Mouse (Mus musculus): ENCODE measurements around the gene Scn1b. TPM values are rescaled to one million over a fixed set of nuclear protein-coding genes. Genes with fewer than 3 reads are reported as not detected.

Gene Scn1b
- total and polyA plus RNA-seq, 2 experiments from 2014 or later: 26.7 to 29.8 TPM

- Histone ChIP-seq H3K4me3 (ENCODE audit: low read depth, low read length) (no peak overlapping the region), H3K9me3 (ENCODE audit: low read length) (no peaks in the 10 kb centered on the region), H3K27ac (ENCODE audit: low read depth, low read length) (no peak overlapping the region), H3K4me2 (ENCODE audit: low read depth) (no peak overlapping the region), H3K36me3 (ENCODE audit: insufficient read depth) (no peaks in the 10 kb centered on the region), H3K4me1 (ENCODE audit: insufficient read depth) (no peaks in the 10 kb centered on the region), H3K27me3 (ENCODE audit: insufficient read depth, low read length) (no peaks in the 10 kb centered on the region), H3K9ac (no peak overlapping the region)
- DNase-seq: no peak
- ATAC-seq: no peak
- no peak for TF ChIP-seq CTCF (IDR thresholded peaks at IDR 0.05; ENCODE audit: low read depth)
- 39% methylated on average over 3 of the region's 3 CpGs for WGBS
Observed at GRCm38 (mm10) chr7:31080611-31081010, 46.2 kb downstream of the Scn1b start.

- TF ChIP-seq CTCF (IDR thresholded peaks at IDR 0.05; ENCODE audit: low read depth): no peak
- Histone ChIP-seq H3K9me3 (ENCODE audit: low read length) (no peaks in the 10 kb centered on the region), H3K4me2 (ENCODE audit: low read depth) (no peak overlapping the region), H3K4me1 (ENCODE audit: insufficient read depth) (no peaks in the 10 kb centered on the region), H3K27ac (ENCODE audit: low read depth, low read length) (no peak overlapping the region), H3K4me3 (ENCODE audit: low read depth, low read length) (no peak overlapping the region), H3K9ac (no peak overlapping the region), H3K27me3 (ENCODE audit: insufficient read depth, low read length) (no peaks in the 10 kb centered on the region), H3K36me3 (ENCODE audit: insufficient read depth) (no peaks in the 10 kb centered on the region)
- 91% methylated on average over 8 of the region's 8 CpGs for WGBS
- DNase-seq (no peak), ATAC-seq (no peak)
Observed at GRCm38 (mm10) chr7:31079670-31080069, 47.1 kb downstream of the Scn1b start.

- no peaks in the 10 kb centered on the region for H3K36me3 ChIP-seq (ENCODE audit: insufficient read depth)
- H3K9ac ChIP-seq: no peak overlapping the region
- no peaks in the 10 kb centered on the region for H3K4me1 ChIP-seq (ENCODE audit: insufficient read depth)
- ATAC-seq (peak; percentile 76), DNase-seq (peak; percentile 77)
- H3K27ac ChIP-seq (ENCODE audit: low read depth, low read length): no peak overlapping the region
- no peaks in the 10 kb centered on the region for H3K27me3 ChIP-seq (ENCODE audit: insufficient read depth, low read length)
- no peaks in the 10 kb centered on the region for H3K9me3 ChIP-seq (ENCODE audit: low read length)
- H3K4me2 ChIP-seq (ENCODE audit: low read depth): no peak overlapping the region
- 46% methylated on average over 5 of the region's 5 CpGs for WGBS
- H3K4me3 ChIP-seq (ENCODE audit: low read depth, low read length): no peak overlapping the region
- TF ChIP-seq CTCF (IDR thresholded peaks at IDR 0.05; ENCODE audit: low read depth): peak; percentile 90
Observed at GRCm38 (mm10) chr7:31077885-31078445, 48.8 kb downstream of the Scn1b start.

- no peak for DNase-seq
- H3K4me2 ChIP-seq (ENCODE audit: low read depth): no peak overlapping the region
Observed at GRCm38 (mm10) chr7:31077470-31077869, 49.3 kb downstream of the Scn1b start.

GRCm38 (mm10) chr7:31076492-31076891, 50.3 kb downstream of the Scn1b start, which contains the start of gene Fxyd3:
TSS of gene Fxyd3 (minus strand) at chr7:31076704.
- no peak for TF ChIP-seq CTCF (IDR thresholded peaks at IDR 0.05; ENCODE audit: low read depth)
- no peak within 1 kb of the TSS for H3K4me3 ChIP-seq (ENCODE audit: low read depth, low read length)
- DNase-seq (no peak), ATAC-seq (no peak)
- H3K4me2 ChIP-seq (ENCODE audit: low read depth): no peak within 1 kb of the TSS
- 72% methylated on average over 5 of the region's 5 CpGs for WGBS
- H3K4me1 ChIP-seq (ENCODE audit: insufficient read depth): no peaks in the 10 kb centered on the region
- no peaks in the 10 kb centered on the region for H3K27me3 ChIP-seq (ENCODE audit: insufficient read depth, low read length)
- H3K27ac ChIP-seq (ENCODE audit: low read depth, low read length): no peak within 1 kb of the TSS
- H3K36me3 ChIP-seq (ENCODE audit: insufficient read depth): no peaks in the 10 kb centered on the region
- no peak within 1 kb of the TSS for H3K9ac ChIP-seq
- H3K9me3 ChIP-seq (ENCODE audit: low read length): no peaks in the 10 kb centered on the region

More at GRCm38 (mm10) chr7:31077470-31077869, 49.3 kb downstream of the Scn1b start:
- no peak overlapping the region for H3K27ac ChIP-seq (ENCODE audit: low read depth, low read length)
- no peaks in the 10 kb centered on the region for H3K27me3 ChIP-seq (ENCODE audit: insufficient read depth, low read length)
- TF ChIP-seq CTCF (IDR thresholded peaks at IDR 0.05; ENCODE audit: low read depth): no peak
- no peak overlapping the region for H3K4me3 ChIP-seq (ENCODE audit: low read depth, low read length)
- H3K4me1 ChIP-seq (ENCODE audit: insufficient read depth): no peaks in the 10 kb centered on the region
- 40% methylated on average over 6 of the region's 6 CpGs for WGBS
- no peaks in the 10 kb centered on the region for H3K36me3 ChIP-seq (ENCODE audit: insufficient read depth)
- ATAC-seq: peak; percentile 76
- H3K9ac ChIP-seq: no peak overlapping the region
- H3K9me3 ChIP-seq (ENCODE audit: low read length): no peaks in the 10 kb centered on the region

GRCm38 (mm10) chr7:31074713-31075069, 52.1 kb downstream of the Scn1b start:
- no peaks in the 10 kb centered on the region for H3K36me3 ChIP-seq (ENCODE audit: insufficient read depth)
- DNase-seq (no peak), ATAC-seq (no peak)
- 68% methylated on average over 5 of the region's 5 CpGs for WGBS
- no peaks in the 10 kb centered on the region for H3K9me3 ChIP-seq (ENCODE audit: low read length)
- H3K9ac ChIP-seq: no peak overlapping the region
- no peaks in the 10 kb centered on the region for H3K4me1 ChIP-seq (ENCODE audit: insufficient read depth)
- H3K27me3 ChIP-seq (ENCODE audit: insufficient read depth, low read length): no peaks in the 10 kb centered on the region
- no peak for TF ChIP-seq CTCF (IDR thresholded peaks at IDR 0.05; ENCODE audit: low read depth)
- no peak overlapping the region for H3K27ac ChIP-seq (ENCODE audit: low read depth, low read length)
- no peak overlapping the region for H3K4me2 ChIP-seq (ENCODE audit: low read depth)
- H3K4me3 ChIP-seq (ENCODE audit: low read depth, low read length): no peak overlapping the region

GRCm38 (mm10) chr7:31074061-31074712, 52.6 kb downstream of the Scn1b start:
- H3K4me1 ChIP-seq (ENCODE audit: insufficient read depth): no peaks in the 10 kb centered on the region
- WGBS: 71% methylated on average over 7 of the region's 7 CpGs
- H3K27me3 ChIP-seq (ENCODE audit: insufficient read depth, low read length): no peaks in the 10 kb centered on the region
- no peak overlapping the region for H3K27ac ChIP-seq (ENCODE audit: low read depth, low read length)
- no peak for TF ChIP-seq CTCF (IDR thresholded peaks at IDR 0.05; ENCODE audit: low read depth)
- no peak for ATAC-seq
- H3K4me2 ChIP-seq (ENCODE audit: low read depth): no peak overlapping the region
- H3K9me3 ChIP-seq (ENCODE audit: low read length): no peaks in the 10 kb centered on the region
- H3K4me3 ChIP-seq (ENCODE audit: low read depth, low read length): no peak overlapping the region
- no peaks in the 10 kb centered on the region for H3K36me3 ChIP-seq (ENCODE audit: insufficient read depth)
- H3K9ac ChIP-seq: no peak overlapping the region
- no peak for DNase-seq

All from forebrain, postnatal 0 days (tissue).